Mouse (Mus musculus) adrenal gland (tissue): Measurements from ENCODE around the gene Gm43552.

Experiments
- intact Hi-C: fragments of 180-260 bp; cut with DNase I; formaldehyde crosslinking; loops from one replicate; pipeline ENCODE4 v1.15.1; 2025

Gm43552 gene

GRCm38 (mm10) chr5:65387008-65387867 is 105.4 kb downstream of the Gm43552 start:
- intact Hi-C loops = loop anchor here (10.0 kb wide), 1 partner anchor 92 kb away; no protein-coding TSS in a partner anchor

GRCm38 (mm10) chr5:65385704-65386103 is 106.9 kb downstream of the Gm43552 start:
- intact Hi-C loops = loop anchor here (10.0 kb wide), 1 partner anchor 91 kb away; no protein-coding TSS in a partner anchor
